Mouse (Mus musculus) MEL (cell line): ENCODE measurements around the gene Klf12. TPM values are rescaled to one million over a fixed set of nuclear protein-coding genes. Genes with fewer than 3 reads are reported as not detected.

Experiments used
- DNase-seq: peaks from one replicate; pipeline ENCODE4 v3.0.0; 2011; ENCODE audit warnings: low read depth, low spot score
- H3K27ac ChIP-seq: 2 replicates; pipeline ENCODE4 v1.5.1; 2012; ENCODE audit warnings: low read depth, mild to moderate bottlenecking, control low read depth, low read length, moderate library complexity; ENCODE audit not compliant: control insufficient read depth
- H3K27me3 ChIP-seq, 2 experiments: fragments of 150-350 bp in 1 of 2; sonication (generic) in 1 of 2; 2 replicates each; pipeline ENCODE4 v1.6.1; 2012; ENCODE audit warnings: low read length in 2 of 2, mild to moderate bottlenecking in 2 of 2, improper control_type of control experiment in 1 of 2, moderate library complexity in 1 of 2; ENCODE audit not compliant: insufficient read depth in 2 of 2, control insufficient read depth in 1 of 2
- H3K36me3 ChIP-seq, 2 experiments: 2 replicates each; pipeline ENCODE4 v1.6.1; 2012 to 2014; ENCODE audit warnings: low read length in 2 of 2, improper control_type of control experiment in 1 of 2, inconsistent platforms in 1 of 2, mild to moderate bottlenecking in 1 of 2; ENCODE audit not compliant: insufficient read depth in 2 of 2, control insufficient read depth in 1 of 2
- H3K4me1 ChIP-seq, 2 experiments: fragments of 150-350 bp in 1 of 2; sonication (generic) in 1 of 2; 2 replicates each; pipeline ENCODE4 v1.6.1; 2012; ENCODE audit warnings: low read length in 2 of 2, improper control_type of control experiment in 1 of 2, mild to moderate bottlenecking in 1 of 2; ENCODE audit not compliant: insufficient read depth in 2 of 2, control insufficient read depth in 1 of 2
- H3K4me3 ChIP-seq, 2 experiments: fragments of 150-350 bp in 1 of 2; sonication (generic) in 1 of 2; 2 replicates each; pipeline ENCODE4 v1.5.1; 2012; ENCODE audit warnings: low read depth in 2 of 2, low read length in 2 of 2, mild to moderate bottlenecking in 2 of 2, moderate library complexity in 2 of 2, control low read depth in 1 of 2, improper control_type of control experiment in 1 of 2; ENCODE audit not compliant: control insufficient read depth in 1 of 2, insufficient read depth in 1 of 2
- H3K79me2 ChIP-seq: 2 replicates; pipeline ENCODE4 v1.6.1; 2012; ENCODE audit warnings: mild to moderate bottlenecking, low read length, moderate library complexity; ENCODE audit not compliant: control insufficient read depth, poor library complexity, insufficient read depth
- H3K9ac ChIP-seq: 2 replicates; pipeline ENCODE4 v1.6.1; 2012; ENCODE audit warnings: low read depth, mild to moderate bottlenecking, control low read depth, low read length, moderate library complexity; ENCODE audit not compliant: control insufficient read depth, poor library complexity, severe bottlenecking
- H3K9me3 ChIP-seq: fragments of 150-350 bp; sonication (generic); replicated peaks from 2 replicates; pipeline ENCODE4 v1.6.1; 2012; ENCODE audit warnings: mild to moderate bottlenecking, low read length, improper control_type of control experiment, moderate library complexity; ENCODE audit not compliant: insufficient read depth
- BHLHE40 ChIP-seq: IDR thresholded peaks from 2 replicates; pipeline ENCODE4 v1.6.1; 2012; ENCODE audit warnings: low read depth, mild to moderate bottlenecking, inconsistent platforms, low read length, improper control_type of control experiment, borderline replicate concordance
- CHD1 ChIP-seq: IDR thresholded peaks from 2 replicates; pipeline ENCODE4 v1.6.1; 2012; ENCODE audit warnings: low read depth, mild to moderate bottlenecking, inconsistent platforms, low read length, improper control_type of control experiment
- JUND ChIP-seq: IDR thresholded peaks from 2 replicates; pipeline ENCODE4 v1.6.1; 2011; ENCODE audit warnings: low read depth, mild to moderate bottlenecking, improper control_type of control experiment, low read length
- MYB ChIP-seq: IDR thresholded peaks from 2 replicates; pipeline ENCODE4 v1.6.1; 2011; ENCODE audit warnings: mild to moderate bottlenecking, low read depth, low read length, improper control_type of control experiment
- NELFE ChIP-seq: IDR thresholded peaks from 2 replicates; pipeline ENCODE4 v1.6.1; 2011; ENCODE audit warnings: low read depth, low read length, improper control_type of control experiment
- NRF1 ChIP-seq: IDR thresholded peaks from 2 replicates; pipeline ENCODE4 v1.6.1; 2014; ENCODE audit warnings: low read depth, mild to moderate bottlenecking, inconsistent platforms, low read length, improper control_type of control experiment, moderate library complexity; ENCODE audit not compliant: poor library complexity, insufficient read depth, severe bottlenecking
- POLR2A ChIP-seq, 2 experiments: IDR thresholded peaks; 2 replicates each; pipeline ENCODE4 v1.6.1; 2011 to 2012; ENCODE audit warnings: low read length in 2 of 2, mild to moderate bottlenecking in 2 of 2, control low read depth in 1 of 2, improper control_type of control experiment in 1 of 2, low read depth in 1 of 2, moderate library complexity in 1 of 2; ENCODE audit not compliant: control insufficient read depth in 1 of 2, insufficient read depth in 1 of 2, poor library complexity in 1 of 2
- POLR2AphosphoS2 ChIP-seq: IDR thresholded peaks from 2 replicates; pipeline ENCODE4 v1.6.1; 2011; ENCODE audit warnings: low read length, improper control_type of control experiment
- POLR2AphosphoS5 ChIP-seq: IDR thresholded peaks from 2 replicates; pipeline ENCODE4 v1.6.1; 2012; ENCODE audit warnings: low read depth, borderline replicate concordance, mild to moderate bottlenecking, inconsistent platforms, low read length, moderate library complexity, mixed read lengths
- SMC3 ChIP-seq: IDR thresholded peaks from 2 replicates; pipeline ENCODE4 v1.6.1; 2011; ENCODE audit warnings: low read depth, low read length, improper control_type of control experiment
- TBP ChIP-seq: IDR thresholded peaks from 2 replicates; pipeline ENCODE4 v1.8.0; 2011; ENCODE audit warnings: low read depth, low read length, improper control_type of control experiment
- TCF12 ChIP-seq: IDR thresholded peaks from 2 replicates; pipeline ENCODE4 v1.6.1; 2014; ENCODE audit warnings: low read depth, mild to moderate bottlenecking, inconsistent platforms, low read length, improper control_type of control experiment, moderate library complexity
- USF2 ChIP-seq, 2 experiments: IDR thresholded peaks; 2 replicates each; pipeline ENCODE4 v1.6.1; 2011 to 2012; ENCODE audit warnings: improper control_type of control experiment in 2 of 2, low read length in 2 of 2, borderline replicate concordance in 1 of 2, inconsistent platforms in 1 of 2, low read depth in 1 of 2, mild to moderate bottlenecking in 1 of 2; ENCODE audit not compliant: insufficient read depth in 1 of 2
- ZKSCAN1 ChIP-seq: IDR thresholded peaks from 2 replicates; pipeline ENCODE4 v1.6.1; 2012; ENCODE audit warnings: low read depth, mild to moderate bottlenecking, inconsistent platforms, low read length, improper control_type of control experiment, moderate library complexity
- polyA plus RNA-seq, 2 experiments: library from polyadenylated mRNA; stranded (reverse) in 1 of 2; unstranded in 1 of 2; fragments of >175 nt in 1 of 2; fragments of >200 nt in 1 of 2; gene quantifications; 2 replicates each; pipeline versions ENCODE4 v1.2.1 to v1.2.4; 2012; ENCODE audit warnings: low replicate concordance in 2 of 2, low read depth in 1 of 2; ENCODE audit not compliant: insufficient read length in 2 of 2, insufficient read depth in 1 of 2, missing spikeins in 1 of 2
- total RNA-seq: library from RNA; depleted of rRNA; stranded (reverse); fragments of 300-350 nt; gene quantifications from 2 replicates; pipeline ENCODE4 v1.2.3, GENCODE M21; 2012

Gene Klf12
- total and polyA plus RNA-seq, 3 experiments, result 0.42 to 1.2 TPM; not detected in 1

DNA sequence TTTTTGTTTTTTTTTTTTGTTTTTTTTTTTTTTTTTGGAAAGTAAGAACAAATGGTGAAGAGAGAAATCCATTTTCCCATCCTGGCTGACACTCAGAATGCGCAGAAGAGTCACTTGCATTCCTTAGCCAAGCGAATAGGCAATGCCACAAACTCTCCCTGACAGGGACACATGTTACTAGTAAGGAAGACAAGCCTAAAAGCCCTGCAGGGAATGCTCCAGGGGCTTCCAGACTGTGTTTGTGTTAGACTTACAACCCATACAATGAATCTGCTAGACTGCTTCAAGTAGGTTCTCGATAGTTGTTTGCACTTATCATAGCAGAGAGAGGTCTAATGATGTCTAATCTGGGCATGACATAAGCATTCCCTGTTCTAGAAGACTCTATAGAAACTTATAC lies 164.6 kb downstream of the Klf12 start:
- Histone ChIP-seq H3K9me3 (no peaks in the 10 kb centered on the region), H3K27ac (no peak overlapping the region), H3K4me3 (no peak overlapping the region), H3K36me3 (no peaks in the 10 kb centered on the region), H3K9ac (no peak overlapping the region), H3K4me1 (no peaks in the 10 kb centered on the region), H3K27me3 (no peaks in the 10 kb centered on the region), H3K79me2 (no peaks in the 10 kb centered on the region)
- DNase-seq, result no peak
- TF ChIP-seq MYB, result no peak
- no peak for TF ChIP-seq BHLHE40
- no peak for TF ChIP-seq USF2 (IDR thresholded peaks at IDR 0.05; ENCODE audit: borderline replicate concordance in 1 of 2, insufficient read depth in 1 of 2, low read depth in 1 of 2, low read length in 2 of 2)
- TF ChIP-seq SMC3, result no peak
- TF ChIP-seq CHD1, result no peak
- TF ChIP-seq NRF1, result no peak
- TF ChIP-seq TBP, result no peak
- TF ChIP-seq NELFE, result no peak
- no peak for TF ChIP-seq TCF12
- no peak for TF ChIP-seq JUND

DNA sequence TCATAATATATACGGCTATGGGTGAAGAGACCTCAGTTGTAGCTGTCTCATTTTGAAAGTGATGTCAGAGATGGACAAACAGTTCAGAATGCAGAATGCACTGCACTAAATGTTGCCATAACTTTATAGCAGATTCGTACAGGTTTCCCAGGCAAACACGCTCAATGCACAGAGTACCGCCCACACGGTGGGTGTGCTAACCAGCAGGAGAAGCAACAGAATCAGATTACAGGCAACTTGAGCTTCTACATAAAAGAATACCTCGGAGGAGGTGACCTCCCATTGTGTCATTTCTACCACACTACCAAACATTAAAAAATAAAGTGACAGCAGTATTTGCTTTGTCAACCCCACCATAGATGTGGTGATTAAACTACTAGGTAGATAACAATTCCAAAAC lies 171.1 kb downstream of the Klf12 start:
- no peak overlapping the region for H3K4me3 ChIP-seq
- no peak for DNase-seq
- TF ChIP-seq POLR2AphosphoS5, result no peak
- TF ChIP-seq POLR2AphosphoS2, result no peak

DNA sequence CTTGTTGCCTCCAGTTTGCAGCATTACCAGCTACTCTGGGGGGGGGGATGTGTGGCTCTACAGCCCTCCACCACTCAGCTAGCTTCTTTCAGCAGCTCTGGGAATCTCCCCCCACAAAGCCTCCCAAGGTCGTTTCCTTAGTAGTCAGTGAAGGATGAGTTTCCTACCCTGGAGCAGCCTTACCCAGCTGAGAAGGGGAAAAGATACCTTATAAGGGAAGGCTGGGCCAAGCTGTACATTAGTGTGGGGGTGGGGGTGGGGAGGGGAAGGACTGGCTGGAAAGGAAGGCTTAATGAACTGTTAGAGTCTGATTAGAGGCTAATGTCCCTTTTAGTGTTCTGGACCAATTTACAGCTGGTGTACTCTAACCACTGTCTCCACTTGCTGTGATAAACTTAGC lies 172.7 kb downstream of the Klf12 start:
- Histone ChIP-seq H3K27ac (no peak overlapping the region), H3K9me3 (no peaks in the 10 kb centered on the region), H3K36me3 (no peaks in the 10 kb centered on the region), H3K27me3 (no peaks in the 10 kb centered on the region), H3K79me2 (no peaks in the 10 kb centered on the region), H3K4me1 (no peaks in the 10 kb centered on the region), H3K9ac (no peak overlapping the region), H3K4me3 (no peak overlapping the region)
- no peak for DNase-seq
- TF ChIP-seq ZKSCAN1 (no peak), POLR2A (IDR thresholded peaks at IDR 0.05; ENCODE audit: control insufficient read depth in 1 of 2, insufficient read depth in 1 of 2, low read depth in 1 of 2, low read length in 2 of 2, poor library complexity in 1 of 2) (no peak)

More for the DNA sequence above, 171.1 kb downstream of the Klf12 start:
- H3K79me2 ChIP-seq, result no peaks in the 10 kb centered on the region
- H3K4me1 ChIP-seq, result no peaks in the 10 kb centered on the region
- H3K9me3 ChIP-seq, result no peaks in the 10 kb centered on the region
- H3K9ac ChIP-seq, result no peak overlapping the region
- H3K27me3 ChIP-seq, result no peaks in the 10 kb centered on the region
- H3K27ac ChIP-seq, result no peak overlapping the region
- no peaks in the 10 kb centered on the region for H3K36me3 ChIP-seq
